Mouse (Mus musculus) layer of hippocampus, adult 18-20 months (tissue): ENCODE measurements around the gene Cog7. TPM values are rescaled to one million over a fixed set of nuclear protein-coding genes. Genes with fewer than 3 reads are reported as not detected.

ENCODE experiments used
- DNase-seq, 2 experiments: peaks; one replicate each; pipeline ENCODE4 v3.0.0; 2022; ENCODE audit warnings: low spot score in 2 of 2
- total RNA-seq, 2 experiments: library from RNA; stranded (reverse); gene quantifications; 2 replicates each; pipeline ENCODE4 v1.2.3; 2021

Cog7 gene
- total RNA-seq, 2 experiments from 2014 or later, result 41.5 to 46.0 TPM

DNA sequence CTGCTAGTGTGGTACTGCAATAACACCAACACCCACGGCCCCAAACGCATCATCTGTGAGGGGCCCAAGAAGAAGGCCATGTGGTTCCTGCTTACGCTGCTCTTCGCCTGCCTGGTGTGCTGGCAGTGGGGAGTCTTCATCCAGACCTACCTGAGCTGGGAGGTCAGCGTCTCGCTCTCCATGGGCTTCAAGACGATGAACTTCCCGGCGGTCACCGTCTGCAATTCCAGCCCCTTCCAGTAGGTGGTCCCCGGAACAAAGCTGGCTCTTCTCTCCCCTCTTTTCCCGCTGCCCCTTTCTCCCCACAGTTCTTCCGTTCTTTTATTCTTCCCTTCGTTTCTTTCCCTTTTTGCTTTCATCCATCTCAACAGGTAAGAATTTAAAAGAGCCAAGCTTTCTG lies 82.2 kb downstream of the Cog7 start:
- DNase-seq, result peak in 1 of 2 experiments; percentile 9

DNA sequence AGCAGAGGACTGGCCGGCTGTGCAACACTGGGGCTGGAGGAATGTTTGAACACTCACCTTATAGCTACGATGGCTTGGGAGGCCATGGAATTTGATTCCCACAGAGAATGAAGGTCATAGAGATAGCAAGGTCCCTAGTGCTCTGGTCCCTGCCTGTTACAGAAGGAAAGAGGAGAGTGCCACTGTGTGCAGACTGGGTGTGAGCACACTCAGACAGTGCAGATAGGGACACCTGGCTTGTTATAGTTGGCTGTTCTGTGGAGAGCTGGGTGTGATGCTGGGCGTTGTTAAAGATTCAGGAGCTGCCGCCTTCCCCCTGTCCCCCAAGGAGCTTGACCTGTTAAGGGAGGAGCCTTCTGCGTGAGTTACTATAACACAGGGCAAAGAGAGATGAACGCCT lies 84.8 kb downstream of the Cog7 start:
- no peak for DNase-seq

DNA sequence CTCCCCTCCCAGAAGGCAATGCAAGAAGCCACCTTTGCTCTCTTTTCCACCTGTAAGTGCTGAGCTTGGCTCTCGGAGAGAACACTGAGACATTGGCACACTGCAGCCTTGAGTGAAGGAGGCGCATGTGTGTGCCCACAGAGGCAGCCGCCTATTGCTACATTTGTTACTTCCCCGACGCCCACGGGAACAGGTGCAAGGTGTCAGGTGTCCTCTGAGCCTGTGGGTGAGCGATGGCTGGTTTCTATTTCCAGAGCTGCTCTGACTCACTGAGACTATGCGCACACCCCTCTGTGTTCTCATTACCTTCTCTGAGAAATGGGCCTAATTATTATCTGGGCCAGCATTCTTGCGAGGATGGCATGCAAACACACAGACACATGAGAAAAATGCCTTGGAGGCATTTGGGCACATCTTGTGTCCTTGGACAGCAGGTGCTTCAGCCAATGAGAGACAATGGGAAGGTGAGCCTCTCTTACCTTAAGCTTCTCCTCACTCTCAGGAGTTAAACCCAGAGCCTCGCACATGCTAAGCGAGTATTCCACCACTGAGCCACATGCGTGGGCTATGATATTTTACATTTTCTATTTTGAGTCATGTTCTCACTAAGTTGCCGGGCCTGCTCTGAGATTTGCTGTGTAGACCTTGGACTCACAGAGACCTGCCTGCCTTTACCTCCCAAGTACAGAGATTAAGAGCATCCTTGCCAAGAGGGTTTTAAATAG lies 90.7 kb downstream of the Cog7 start:
- peak in 1 of 2 experiments; percentile 14 for DNase-seq

DNA sequence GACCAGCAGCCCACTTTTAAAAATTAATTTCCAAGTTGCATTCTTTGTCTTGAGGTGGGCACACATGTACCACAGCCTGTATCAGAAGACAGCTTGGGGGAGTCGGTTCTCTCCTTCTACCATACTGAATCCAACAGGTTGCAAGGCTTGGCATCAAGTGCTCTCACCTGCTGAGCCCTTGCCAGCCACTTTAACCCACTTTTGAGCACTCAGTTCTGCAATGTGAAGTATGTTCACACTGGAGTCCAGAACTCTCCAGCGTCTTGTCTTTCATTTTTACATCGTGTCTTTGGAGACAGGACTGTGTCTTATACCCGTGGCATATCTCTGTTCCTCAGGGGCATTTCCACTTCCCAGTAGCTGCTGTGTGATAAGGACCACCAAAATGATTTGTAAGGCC lies 101.3 kb downstream of the Cog7 start:
- no peak for DNase-seq

DNA sequence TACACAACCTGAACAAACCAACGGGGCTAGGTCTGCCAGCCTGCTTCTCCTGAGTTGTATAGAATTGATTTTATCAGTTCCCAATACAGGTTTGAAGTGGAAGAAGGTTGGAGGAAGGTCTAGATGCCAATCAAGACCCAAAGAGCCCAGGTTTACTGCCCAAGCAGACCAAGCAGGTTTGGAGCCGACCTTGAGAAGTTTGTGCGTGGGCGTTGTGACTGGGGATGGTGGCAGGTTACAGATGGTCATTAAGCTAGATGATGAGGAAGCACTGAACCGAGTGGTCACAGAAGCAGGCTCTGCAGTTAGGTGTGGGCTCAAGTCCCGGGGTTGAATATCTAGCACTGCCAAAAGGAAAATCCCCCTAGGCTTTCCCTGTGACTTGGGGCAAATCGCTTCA lies 106.7 kb downstream of the Cog7 start:
- DNase-seq, result no peak

DNA sequence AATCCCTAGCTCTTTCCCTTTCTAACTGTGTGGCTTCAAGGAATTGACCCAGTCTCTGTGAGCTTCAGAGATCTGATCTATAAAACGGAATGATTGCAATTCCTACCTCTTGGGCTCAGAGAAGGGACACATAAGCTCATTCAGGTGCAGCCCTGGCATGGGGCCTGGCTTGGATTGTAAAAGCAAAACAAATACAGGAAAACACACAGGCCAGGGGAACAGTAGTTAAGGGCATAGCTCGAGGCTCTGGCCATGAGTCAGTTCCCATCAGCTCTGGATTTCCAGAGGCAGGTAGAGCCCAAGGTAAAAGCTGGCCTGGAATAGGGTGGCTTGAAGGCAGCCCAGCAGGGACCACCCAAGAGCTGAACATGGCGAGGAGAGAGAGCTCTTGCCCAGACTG lies 107.5 kb downstream of the Cog7 start:
- no peak for DNase-seq

DNA sequence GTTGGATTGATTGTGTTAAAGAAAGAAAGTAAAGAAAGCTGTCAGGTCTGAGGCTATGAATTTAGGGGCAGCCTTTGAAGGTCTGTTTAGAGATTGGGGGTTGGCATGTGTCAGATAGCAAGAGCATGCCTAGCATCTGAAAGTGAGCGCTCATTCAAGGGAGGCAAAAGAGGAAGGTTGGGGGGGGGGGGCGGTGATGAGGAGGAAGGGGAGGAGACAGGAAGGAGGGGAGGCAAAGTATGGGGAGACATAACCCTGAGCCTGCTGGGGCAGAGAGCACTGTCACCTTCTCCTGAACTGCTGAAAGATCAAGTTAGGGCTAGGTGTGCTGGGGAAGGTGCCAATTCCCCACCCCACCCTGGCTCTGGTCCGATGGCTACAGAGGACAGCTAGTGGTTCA lies 109.9 kb downstream of the Cog7 start:
- no peak for DNase-seq

DNA sequence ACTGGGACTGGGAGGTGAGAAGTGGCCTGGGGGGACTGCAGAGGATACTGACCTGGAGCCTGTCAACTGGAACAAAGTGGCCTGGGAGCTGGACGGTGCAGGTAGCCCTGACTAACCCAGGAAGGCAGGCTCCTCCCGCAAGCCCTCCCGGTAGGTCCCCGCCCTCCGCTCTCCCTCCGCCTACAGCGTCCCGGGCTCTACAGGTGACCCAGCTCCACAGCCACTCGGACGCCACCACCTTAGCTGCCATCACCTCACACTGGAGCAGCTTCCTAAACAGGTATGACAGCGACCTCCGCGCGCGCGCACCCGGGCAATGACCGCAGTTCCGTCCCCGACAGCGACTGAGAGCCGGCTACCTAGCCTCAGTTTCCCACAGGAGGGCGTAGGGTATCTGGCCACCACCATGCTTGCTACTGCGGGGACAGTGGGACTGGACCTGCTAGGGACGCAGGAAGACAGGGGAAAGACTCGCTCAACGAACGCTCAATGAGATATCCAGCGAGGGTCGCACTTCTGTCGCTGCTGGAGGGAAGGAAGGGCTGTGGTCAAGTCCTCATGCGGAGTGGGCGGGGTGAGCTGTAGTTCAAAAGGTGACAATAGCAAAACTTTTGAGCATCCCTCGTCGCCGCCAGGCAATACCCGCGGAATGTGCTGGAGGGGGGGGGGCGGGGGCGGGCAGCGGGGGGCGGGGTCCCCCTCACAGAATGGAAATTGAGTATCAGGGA lies 116.5 kb downstream of the Cog7 start, which contains the start of gene Scnn1b:
TSS of gene Scnn1b (plus strand) at position 181 of the 728 bp plus-strand sequence.
- no peak for DNase-seq

DNA sequence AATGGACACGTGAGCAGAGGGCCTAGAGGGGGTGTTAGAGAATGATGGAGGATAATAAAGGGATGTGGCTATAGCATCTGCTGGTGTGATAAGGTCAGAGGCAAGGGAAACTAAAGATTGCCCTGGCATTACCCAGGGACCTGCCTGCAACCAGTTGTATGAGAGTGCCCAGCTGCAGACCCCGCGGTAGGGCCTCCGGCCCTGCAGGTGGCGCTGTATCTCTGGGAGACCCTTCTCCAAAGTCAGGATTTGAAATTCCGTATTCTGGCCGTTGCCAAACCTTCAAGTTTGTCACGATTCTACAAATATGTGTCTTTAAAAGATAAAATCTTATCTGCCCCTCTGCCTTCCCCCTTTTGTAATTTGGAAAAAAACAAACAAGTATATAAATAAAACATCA lies 122.6 kb downstream of the Cog7 start:
- no peak for DNase-seq

DNA sequence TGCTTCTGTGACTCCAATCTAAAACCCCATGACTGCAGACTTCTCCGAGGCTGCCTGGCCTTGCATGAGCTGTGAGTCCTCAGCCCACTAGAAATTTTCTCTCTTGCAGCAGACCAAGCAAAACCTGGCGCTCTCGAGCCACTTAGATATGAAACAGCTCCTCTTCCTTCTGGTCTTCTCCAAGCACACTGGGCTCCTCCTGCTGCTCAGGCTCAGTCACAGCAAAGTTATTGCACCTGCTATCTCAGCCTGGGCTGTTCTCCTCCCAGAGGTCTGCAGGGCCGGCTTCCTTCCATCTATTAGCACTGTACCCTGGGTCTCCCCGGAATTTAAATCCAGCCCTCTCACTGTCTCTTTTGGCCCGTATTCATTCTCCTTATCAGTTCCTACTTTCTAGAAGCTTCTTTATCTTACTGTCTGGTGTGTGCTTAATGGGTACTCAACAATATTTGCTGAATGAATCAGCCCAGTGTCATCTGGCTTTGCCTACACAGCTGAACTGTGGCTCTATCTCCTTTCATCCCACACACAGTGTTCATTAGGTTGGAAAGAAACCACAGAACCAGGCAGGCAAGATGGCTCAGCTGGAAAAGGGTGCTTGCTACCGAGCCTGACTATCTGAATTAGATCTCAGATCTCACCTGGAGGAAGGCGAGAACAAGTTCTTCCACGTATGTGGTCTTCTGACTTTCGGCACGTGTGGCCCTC lies 124.2 kb downstream of the Cog7 start:
- DNase-seq, result peak in 1 of 2 experiments; percentile 16

DNA sequence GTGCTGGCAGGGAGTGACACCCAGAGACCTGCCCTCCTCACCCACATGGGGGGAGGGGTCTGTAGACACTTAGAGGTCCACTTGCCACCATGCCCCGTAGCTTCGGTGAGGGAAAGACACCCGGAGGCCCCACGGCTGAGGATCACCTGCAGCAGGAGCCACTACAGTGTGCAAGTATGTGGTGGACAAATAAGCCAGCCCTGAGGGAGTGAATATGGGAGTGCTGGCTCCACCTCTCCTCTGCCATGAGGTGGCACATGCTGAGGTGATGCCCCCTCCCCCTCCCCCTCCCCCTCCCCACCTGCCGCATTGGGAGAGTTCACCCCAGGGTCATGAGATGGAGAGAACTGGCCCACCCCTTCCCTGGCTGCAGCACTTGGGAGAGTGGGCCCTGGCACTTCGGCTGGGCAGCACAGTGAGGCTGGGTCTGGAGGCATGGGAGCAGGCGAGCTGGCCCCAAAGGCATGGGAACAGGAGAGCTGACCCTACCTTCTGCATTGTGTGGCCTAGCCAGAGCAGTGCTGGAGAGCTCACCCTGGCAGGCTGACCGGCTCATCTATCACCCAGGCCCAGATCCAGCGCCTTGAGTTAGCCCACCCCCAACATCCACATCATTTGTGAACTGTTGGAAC lies 132.9 kb downstream of the Cog7 start:
- DNase-seq, result no peak

DNA sequence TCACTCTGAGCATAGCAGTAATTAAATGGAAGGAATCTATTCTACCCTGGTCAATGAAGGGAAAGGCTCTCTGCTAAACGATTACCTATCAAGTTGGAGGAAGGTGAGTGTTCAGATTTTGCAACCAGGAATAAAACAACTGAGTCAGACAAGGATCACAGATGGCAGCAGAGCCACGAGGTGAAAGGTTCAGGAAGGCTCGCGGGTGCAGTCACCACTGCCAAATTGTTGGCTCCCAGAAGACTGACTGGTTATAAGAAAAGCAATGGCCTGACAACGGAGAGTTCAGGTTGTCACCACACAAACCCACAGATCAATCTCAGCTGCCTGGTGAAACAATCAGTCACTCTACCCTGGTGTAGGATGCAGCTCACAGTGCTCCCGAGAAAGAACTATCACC lies 135.5 kb downstream of the Cog7 start:
- no peak for DNase-seq

DNA sequence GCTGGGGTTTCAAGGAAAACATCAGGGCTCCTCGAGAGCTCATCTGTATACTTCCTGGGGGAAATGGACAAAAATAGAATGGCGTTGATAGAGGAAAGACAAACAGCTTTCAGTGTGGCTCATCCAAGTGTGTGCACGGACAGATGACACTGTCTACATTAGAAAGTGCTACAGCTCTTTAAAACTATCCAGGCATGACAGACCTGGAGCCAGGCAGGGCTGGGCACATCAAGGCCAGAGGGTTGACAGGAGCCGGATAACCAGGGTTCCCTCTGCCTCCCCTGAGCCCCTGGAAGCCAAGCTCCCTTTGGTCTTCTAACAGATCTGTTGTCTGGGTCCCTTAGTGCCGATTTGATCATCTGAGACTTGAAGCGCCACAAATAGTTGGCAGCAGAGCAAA lies 139.3 kb downstream of the Cog7 start:
- DNase-seq, result no peak

DNA sequence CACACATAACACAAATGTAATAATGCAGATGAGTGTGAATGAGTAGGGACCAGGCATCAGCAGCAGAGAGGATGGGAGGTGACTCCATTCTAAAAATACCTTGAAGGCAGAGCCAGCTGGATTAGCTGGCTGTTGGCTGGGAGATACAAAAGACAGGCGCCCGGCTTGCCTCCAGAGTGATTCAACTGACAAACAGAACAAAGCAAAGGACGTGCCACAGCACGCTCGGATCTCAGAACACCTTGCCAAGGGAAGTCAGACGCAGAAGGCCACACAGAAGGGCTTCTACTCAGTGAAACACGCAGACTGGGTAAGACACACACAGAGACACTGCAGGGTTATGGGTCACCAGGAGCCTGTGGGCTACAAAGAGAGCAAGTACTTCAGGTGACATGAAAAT lies 140.7 kb downstream of the Cog7 start:
- DNase-seq, result peak; percentile 61 to 70

DNA sequence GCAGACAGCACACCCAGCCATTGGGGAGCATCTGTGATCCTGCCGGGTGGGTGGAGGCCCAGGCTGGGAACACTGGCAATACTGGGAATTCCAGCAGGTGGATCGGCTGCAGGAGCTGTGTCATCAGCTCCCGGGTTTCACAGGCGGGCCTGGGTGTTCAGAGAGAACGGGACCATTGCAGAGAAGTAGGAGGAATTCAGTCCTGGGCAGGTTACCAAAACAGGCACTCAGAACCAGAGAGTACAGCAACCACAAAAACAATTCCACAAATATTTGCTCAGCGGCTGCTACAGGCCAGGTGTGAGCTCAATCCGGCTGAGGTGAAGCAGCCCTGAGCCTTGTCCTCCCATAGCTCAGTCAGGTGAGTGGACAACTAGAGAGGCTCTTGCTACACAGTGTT lies 144.7 kb downstream of the Cog7 start:
- peak; percentile 22 to 56 for DNase-seq

DNA sequence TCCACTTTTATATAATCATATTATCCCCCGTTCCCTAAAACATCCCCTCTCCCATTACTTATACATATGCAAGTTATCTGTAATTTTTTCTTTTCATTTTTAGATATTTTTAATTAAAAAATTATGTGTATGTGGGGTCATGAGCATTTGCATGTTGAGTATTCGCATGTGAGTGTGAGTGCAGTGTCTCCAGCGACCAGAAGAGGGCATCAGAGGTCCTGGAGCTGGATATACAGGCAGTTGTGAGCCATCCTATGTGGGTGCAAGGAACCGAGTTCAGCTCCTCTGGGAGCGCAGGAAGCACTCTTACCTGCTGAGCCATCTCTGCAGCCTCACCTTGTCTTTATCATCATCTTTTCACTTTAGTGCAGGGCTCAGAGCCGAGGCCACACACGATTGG lies 146.1 kb downstream of the Cog7 start:
- DNase-seq, result no peak

Other genes starting within 250 kb of the Cog7 start
- gene Scnn1g, start 247.2 kb downstream of the Cog7 start, total RNA-seq, result under 1 TPM; 0.10 to 0.30 TPM
- gene Scnn1b, start 116.7 kb downstream of the Cog7 start, total RNA-seq, result not detected
- gene Gga2, start 39.5 kb upstream of the Cog7 start, total RNA-seq, result 10 to 100 TPM; 29.0 to 30.3 TPM
- 10 to 100 TPM; 55.0 to 60.1 TPM for gene Ubfd1, start 85.5 kb upstream of the Cog7 start, total RNA-seq
- gene Ears2, start 85.6 kb upstream of the Cog7 start, total RNA-seq, result 1 to 10 TPM; 9.5 to 9.9 TPM
- 100 to 1,000 TPM; 305 to 306 TPM for gene Ndufab1, start 120.2 kb upstream of the Cog7 start, total RNA-seq
- 1 to 10 TPM; 1.1 to 1.9 TPM for gene Palb2, start 151.3 kb upstream of the Cog7 start, total RNA-seq
- 100 to 1,000 TPM; 104 TPM for gene Dctn5, start 151.3 kb upstream of the Cog7 start, total RNA-seq
- gene Plk1, start 177.7 kb upstream of the Cog7 start, total RNA-seq, result 1 to 10 TPM; 1.4 to 1.9 TPM
- gene Ern2, start 204.5 kb upstream of the Cog7 start, total RNA-seq, result 1 to 10 TPM in 1 of 2 experiments, under 1 TPM in 1; 0.36 to 1.1 TPM
- 1 to 10 TPM; 3.3 to 3.7 TPM for gene Chp2, start 237.8 kb upstream of the Cog7 start, total RNA-seq